Mouse (Mus musculus) kidney, postnatal 36 days (tissue): ENCODE measurements around the gene Hdgfl3.
A peak's percentile ranks its signal among the peaks of the same experiment; 100 is the strongest.
"Not testable (repeated sequence)": the region's sequence is repeated elsewhere in the genome, so short reads cannot be mapped to it uniquely, and the experiment has no call there.

Source experiments
- DNase-seq, 2 experiments: peaks; one replicate each; pipeline ENCODE4 v3.0.0; 2021 to 2022; ENCODE audit warnings: mixed read lengths in 2 of 2

Hdgfl3 gene

DNA sequence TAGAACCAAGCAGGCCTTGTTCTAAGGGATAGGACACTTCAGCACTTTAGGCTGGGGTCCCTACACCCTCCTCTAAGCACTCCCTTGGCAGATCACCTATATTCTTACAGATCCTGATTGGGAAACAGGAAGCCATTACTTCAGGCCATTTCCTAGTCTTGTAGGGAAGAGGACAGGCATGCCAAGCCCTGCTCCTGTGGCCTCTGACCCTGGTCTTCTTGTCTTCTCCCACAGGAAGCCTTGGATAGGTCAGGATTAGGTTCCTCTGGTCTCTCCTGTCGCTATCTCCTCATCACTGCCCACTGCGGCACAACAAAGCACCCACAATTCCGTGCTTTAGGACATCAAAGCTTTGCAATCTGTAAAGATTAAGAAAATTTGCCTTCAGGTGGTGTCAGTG is 82.6 kb downstream of the Hdgfl3 start:
- peak; percentile 38 to 53 for DNase-seq

DNA sequence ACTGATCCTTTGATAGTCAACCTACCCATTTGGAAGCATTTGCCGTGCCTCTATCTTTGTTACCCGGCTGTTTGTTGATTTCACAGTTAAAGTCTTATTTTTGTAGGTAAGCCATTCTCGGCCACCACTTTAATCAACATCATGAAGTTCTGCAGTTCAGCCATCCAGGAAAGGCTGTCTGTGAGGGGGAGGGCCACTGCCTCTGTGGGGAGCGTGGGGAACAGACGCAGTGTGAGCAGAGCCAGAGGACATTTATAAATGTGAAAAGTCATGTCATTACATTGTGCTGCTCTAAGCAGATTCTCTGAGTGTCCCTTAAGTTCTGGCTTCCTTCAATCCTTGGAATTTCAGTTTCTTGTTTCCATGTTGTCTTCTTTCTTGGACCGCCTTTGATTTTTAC is 84.1 kb downstream of the Hdgfl3 start:
- DNase-seq = no peak

DNA sequence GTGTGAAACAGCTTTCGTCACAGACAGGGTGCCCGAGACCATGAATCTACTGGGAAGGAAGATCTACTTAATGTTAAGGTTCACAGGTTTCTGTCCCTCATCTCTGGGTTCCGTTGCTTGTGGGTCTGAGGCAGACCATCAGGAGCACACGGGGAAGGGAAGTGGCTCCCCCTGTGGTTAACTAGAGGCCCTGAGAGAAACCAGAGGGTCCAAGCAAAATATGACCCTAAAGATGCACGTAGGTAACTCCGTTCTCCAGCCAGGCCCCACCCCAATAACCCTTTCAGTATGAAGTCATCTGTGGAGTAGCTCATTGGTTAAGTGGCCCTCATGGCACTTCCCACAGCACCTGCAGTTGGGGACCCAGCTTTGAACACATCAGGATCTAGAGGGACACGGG is 84.6 kb downstream of the Hdgfl3 start:
- DNase-seq = no peak

DNA sequence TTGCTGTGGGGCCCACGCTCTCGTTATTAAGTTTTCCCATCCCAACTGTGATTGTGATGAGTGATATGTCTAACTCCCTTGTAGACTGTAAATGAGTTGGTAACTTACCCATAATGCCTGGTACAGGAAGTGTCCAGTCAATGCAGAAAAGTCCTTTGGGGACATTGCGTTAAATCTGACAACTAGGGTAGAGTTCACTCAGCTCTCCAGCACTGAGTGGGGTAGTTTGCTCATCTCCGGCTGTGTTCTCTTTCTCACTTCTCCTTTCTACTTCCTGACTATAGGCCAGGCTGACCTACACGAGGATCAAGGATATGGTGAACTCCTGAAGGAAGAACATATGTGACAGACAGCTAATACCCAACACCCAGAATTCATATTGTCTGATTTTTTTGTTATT is 85.1 kb downstream of the Hdgfl3 start:
- no peak for DNase-seq

DNA sequence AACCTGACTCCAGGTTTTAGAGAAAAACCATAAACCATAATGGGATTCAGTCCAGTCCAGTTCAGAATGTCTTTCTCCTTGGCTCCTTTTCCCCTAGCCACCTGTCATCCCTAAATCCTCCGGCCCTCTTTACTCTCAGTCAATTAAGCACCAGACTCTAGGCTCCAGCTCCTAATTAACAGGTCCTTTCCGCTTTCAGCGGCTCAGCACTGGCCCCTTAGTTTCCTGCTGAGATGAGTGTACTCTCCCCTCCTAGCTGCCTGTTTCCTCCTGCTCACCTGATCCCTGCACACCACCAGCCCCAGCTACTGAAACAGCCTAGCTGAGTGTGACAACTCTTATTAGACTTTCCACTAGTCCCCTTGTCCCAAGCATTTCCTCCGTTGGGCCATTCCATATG is 86.5 kb downstream of the Hdgfl3 start:
- DNase-seq = no peak

DNA sequence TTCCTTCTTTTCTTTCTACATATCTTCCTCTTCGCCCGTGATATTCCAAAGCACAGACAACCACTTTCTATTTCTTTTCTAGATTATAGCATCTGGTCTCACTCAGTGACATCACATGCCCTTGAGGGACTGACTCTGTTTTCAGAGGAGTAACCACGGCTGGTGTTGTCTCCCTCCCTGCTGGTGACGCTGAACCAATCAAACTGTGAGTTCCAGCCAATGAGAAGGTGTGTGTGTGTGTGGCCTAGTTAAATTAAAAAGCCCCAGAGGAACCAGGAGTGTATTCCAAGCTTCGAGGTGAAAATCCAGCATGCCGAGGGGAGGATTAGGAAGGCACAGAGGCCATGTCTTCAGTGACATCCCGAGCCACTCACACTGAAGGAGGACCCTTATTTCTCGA is 87.3 kb downstream of the Hdgfl3 start:
- no peak for DNase-seq

DNA sequence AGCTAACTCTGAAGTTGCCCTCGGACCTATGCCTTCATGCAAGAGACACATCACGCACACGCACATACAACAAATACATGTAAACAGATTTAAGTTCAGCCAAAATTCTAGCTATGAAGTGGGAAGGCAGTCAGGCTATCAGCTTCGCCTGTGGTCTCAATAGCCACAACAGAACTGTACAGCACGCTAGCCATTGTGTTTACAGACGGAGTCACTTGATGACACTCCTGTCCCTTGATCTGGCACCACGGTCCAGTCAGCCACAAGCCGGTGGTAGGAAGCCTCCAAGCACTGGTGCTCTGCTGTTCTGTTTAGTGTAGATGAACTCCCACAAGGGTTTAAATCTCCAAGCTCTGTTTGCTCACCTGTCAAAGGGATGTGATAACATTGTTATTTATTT is 88.3 kb downstream of the Hdgfl3 start:
- DNase-seq = no peak

DNA sequence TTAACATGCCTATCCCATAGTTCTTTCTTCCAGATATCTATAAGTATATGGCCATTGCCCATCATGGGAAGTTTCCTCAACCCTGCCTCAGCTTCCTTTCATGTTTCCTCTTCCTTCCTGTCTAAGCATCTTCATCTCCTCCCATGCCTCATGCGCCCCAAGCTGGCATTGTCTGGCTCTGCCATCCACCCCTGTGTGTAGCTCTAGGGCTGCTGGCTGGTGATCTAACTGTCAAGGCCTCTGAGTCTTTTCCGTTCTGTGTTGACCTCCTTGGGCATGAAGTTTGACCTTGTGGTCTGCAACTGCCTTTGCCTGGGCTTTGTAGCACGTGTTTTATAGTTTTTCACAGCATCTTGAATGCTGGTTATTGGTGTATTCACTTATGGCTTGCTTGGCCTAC is 89.0 kb downstream of the Hdgfl3 start:
- no peak for DNase-seq

DNA sequence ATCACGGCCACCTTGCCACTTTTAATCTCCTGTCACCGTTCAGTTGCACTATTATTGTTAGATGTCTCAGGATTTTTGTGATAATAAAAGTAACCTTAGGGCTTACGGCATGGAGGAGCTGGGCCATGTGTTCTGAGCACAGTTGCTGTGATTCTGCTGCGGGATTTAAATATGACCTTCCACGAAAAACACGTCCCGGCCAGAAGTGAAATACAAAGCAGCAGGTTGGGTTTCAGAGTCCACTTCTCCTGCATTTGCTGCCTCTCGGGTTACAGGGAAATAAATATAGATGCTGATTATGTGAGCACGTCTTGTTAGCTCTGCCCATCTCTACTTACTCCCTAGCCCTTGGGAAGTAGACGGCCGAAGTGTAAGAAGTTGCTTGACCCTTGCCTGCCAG is 89.5 kb downstream of the Hdgfl3 start:
- DNase-seq = no peak

DNA sequence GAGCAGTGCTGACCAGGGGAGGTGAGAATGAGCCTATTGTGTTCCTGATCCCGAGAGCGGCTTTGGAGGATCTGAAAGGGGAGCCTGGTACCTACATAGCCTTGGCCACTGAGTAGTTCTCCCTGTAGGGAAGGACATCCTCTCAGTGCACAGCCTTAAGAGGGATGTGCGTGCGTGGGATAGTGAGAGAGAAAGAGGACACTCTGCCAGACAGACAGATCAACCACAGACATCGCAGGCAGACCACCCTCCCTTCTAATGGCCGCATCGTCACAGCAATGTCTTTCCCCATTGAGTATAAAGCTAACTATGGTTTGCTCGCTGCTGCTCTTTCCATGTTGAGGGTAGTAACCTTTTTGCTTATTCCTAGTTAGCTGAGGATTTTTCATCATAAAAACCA is 90.4 kb downstream of the Hdgfl3 start:
- no peak for DNase-seq

DNA sequence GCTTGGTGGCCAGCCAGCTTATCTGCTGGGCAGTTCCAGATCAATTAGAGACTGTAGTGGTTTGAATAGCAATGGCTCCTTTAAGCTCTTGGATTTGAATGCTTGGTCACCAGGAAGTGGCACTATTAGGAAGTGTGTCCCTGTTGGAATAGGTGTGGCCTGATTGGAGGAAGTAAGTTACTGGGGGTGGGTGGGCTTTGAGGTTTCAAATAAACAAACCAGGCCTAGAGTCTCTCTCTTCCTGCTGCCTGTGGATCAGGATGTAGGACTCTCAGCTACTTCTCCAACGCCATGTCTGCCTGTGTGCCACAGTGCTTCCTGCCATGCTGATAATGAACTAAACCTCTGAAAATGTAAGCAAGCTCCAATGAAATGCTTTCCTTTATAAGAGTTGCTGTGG is 91.3 kb downstream of the Hdgfl3 start:
- DNase-seq = no peak

DNA sequence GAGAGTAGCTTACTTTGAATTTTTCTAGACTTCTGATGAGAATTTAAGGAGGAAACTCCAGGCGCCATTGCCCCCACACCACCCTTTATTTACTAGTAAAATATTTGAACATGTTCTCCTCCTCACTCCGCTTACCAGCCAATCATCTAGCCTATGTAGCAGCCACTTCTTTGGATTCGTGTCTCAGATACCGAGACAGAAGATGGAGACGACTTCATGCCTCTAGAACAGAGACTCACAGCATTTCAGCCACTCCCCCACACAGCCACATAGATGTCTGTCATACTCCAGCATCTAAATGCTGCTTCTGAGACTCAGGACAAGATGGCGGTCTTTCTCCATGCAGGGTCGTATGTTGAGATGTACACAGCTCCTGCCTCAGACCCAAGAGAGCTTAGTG is 92.1 kb downstream of the Hdgfl3 start:
- no peak for DNase-seq

DNA sequence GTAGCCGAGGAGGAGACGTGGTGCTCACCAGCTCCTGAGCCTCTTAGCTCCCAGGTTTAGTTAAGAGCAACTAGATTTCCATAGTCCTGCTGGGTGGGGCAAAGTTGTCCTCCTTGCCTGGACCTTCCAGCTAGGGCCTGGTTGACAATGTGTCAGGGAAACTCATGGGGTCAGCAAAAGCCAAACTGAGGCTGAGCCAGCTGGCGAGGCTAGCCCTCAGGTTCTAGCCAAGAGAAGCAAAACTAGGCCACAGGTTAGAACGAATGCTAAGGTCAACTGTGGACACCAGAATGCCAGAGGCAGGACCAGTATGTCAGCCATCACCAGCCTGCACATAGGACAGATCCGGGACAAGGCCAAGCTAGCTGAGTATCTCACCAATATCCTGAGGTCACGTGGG is 92.8 kb downstream of the Hdgfl3 start:
- DNase-seq = peak; percentile 59 to 62

DNA sequence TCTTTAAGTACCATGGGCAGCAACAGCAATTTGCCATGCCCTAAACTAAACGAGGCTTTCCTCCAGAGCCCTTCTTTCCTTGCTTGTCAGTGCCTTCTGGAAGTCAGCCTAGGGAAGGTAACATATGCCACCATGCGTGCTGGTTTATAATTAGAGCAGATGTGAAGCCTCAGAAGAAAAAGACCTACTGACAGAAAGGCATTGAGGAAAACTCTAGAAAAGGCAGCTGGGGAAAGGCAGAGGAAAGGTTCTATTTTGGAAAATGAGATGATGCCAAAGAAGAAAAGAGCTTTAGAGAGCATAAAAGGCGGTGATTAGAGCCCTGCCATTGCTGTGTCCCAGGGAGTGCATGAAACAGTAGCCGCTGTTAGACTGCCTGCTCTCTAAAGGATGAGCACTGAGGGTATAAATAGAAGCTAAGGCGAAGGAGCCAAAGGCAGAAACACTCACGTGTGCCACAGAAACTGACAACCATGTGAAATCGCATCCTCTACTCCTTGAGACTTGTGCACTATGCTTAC is 93.6 kb downstream of the Hdgfl3 start:
- no peak for DNase-seq

DNA sequence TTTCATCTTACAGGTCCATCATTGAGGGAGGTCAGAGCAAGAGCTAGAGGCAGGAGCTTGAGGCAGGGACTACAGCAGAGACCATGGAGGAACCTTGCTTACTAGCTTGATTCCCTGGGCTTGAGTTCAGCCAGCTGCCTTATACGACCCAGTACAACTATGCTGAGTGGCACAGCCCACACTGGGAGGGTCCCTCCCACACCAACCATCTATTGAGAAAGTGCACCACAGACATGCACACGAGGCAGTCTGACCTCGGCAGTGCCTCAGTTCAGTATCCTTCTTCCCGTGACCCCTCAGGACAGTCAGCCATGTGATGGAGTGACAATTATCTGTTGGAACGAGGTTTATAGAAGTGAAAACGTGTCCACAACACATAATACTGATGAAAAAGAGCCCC is 94.5 kb downstream of the Hdgfl3 start:
- DNase-seq = no peak

DNA sequence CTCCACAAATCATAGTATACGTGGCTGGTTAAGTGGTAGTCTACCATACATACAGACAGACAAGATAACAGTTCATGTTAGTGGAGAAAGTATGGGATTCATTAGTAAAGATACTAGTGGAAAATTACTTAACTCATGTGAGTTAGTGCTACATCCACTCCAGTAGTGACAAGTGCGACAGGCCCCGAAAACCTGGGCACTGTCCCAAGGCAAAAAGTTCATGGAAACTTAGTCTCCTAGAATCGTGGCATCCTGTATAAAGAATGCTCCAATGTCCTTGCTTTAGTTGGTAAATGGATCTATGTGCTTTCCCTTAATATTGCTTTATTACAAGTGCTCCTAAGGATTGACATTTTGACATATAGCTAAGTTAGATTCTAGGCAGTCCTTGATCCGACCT is 96.5 kb downstream of the Hdgfl3 start:
- DNase-seq = not testable (repeated sequence)

DNA sequence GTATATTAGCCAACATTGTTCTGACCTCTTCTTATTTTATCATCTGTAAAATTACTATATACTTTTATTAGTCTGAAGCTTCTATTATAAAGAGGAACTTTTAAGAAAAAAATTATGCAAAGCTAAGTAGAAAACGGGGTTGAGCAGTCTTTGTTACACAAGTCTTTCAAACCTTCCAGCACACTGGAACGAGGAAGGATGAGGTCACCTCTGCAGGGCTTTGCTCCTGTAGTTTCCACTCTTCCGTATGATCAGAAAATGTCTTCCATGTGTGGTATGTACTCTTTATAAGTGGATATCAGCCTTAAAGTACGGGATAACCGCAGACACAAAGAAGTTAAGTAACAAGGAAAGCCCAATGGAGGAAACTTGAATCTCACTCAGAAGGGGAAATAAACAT is 98.8 kb downstream of the Hdgfl3 start:
- DNase-seq = no peak

DNA sequence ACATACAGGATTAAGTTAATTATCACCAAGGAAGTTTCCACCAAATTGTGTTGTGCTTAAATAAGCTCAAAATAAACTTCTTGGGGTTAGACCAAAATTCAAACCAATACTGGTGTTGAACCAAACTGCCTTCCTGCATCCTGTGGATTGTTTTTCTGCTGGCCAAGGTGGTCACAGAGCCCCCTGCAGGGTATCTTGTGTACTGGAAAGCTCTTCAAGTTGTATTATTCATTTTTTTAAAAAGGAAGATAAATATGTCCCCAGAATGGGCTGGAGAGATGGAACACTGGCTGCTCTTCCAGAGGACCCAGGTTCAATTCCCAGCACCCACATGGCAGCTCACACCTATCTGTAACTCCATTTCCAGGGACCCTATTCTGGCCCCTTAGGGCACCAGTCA is 99.4 kb downstream of the Hdgfl3 start:
- DNase-seq = no peak
